In the genomic region with DNA sequence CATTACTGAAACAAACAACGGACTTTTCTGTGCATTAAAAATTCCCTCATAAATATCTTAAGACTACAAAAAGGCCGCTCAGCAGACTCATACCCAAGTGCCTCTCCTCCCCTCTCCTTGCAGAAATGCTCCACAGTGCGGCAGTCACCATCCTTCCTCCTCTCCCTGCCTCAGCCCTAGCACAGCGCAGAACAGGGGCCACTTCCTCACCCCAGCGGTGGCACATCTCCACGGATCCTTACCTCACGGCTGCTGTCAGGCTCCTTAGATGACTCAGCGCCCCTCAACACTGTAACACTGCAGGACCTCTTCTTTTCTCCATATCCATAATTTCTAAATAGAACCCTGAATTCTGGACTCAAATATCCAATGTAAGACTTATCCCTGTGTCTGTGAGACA, we compare ENCODE assay signal across 11 mouse cellular contexts. TPM values are rescaled to one million over a fixed set of nuclear protein-coding genes. Genes with fewer than 3 reads are reported as not detected.
A peak's percentile ranks its signal among the peaks of the same experiment; 100 is the strongest.
DNase-seq lines count a peak whose midpoint lies in the region; ATAC-seq lines count a peak whose summit lies in the region.
"Had no signal": no experiment of that assay in that cellular context is flagged by ENCODE, and none has a peak within 500 bp of the region (broad histone marks: within the 10 kb centered on the region; RNA-seq: fewer than 3 reads in every experiment).

No protein-coding gene starts in this region.

- H3K4me3 ChIP-seq in hindbrain, embryonic 12.5 days, result no peak overlapping the region
- H3K4me3 ChIP-seq in hindbrain, embryonic 11.5 days (ENCODE audit: low read depth, low read length), result no peak overlapping the region

- ATAC-seq in hindbrain, embryonic 12.5 days (ENCODE audit: low FRiP score), result peak; percentile 59; the same call in 1 of the 2 replicates
- ATAC-seq in hindbrain, embryonic 11.5 days (ENCODE audit: low FRiP score), result no peak
- peak; percentile 97 to 98 for ATAC-seq in hematopoietic stem cell, adult 5-6 weeks (replicated peaks in 1 of 2; ENCODE audit: insufficient read depth in 1 of 2, low FRiP score in 2 of 2, low TSS enrichment in 1 of 2, low read depth in 1 of 2, poor library complexity in 2 of 2, severe bottlenecking in 2 of 2)
- ATAC-seq in megakaryocyte-erythroid progenitor cell, adult 5-6 weeks (replicated peaks; ENCODE audit: low FRiP score, low TSS enrichment, poor library complexity, severe bottlenecking), result peak; percentile 85
- ATAC-seq: hindbrain, postnatal 0 days had no signal

- DNase-seq in hindbrain, embryonic 11.5 days (ENCODE audit: low spot score), result no peak
- peak; percentile 47 for DNase-seq in CD4-positive, CD25-positive, alpha-beta regulatory T cell, adult 2 months (ENCODE audit: low read depth, low spot score)
- DNase-seq in layer of hippocampus, postnatal 36 days, result no peak
- DNase-seq in cerebellum, postnatal 25 days, result no peak
- DNase-seq in gastrocnemius, adult 8-10 months (ENCODE audit: low spot score in 2 of 2), result no peak
- DNase-seq: adrenal gland, postnatal 36 days; spleen, adult 18-20 months had no signal

- 68% methylated on average over 8 of the region's 8 CpGs for WGBS in hindbrain, embryonic 12.5 days
- WGBS in hindbrain, embryonic 11.5 days, result 73% methylated on average over 8 of the region's 8 CpGs

- peaks cover 36% of the 10 kb centered on the region for H3K4me1 ChIP-seq in hindbrain, embryonic 12.5 days
- H3K4me1 ChIP-seq in hindbrain, embryonic 11.5 days (replicated peaks; ENCODE audit: control insufficient read depth, insufficient read depth, low read length), result peaks cover 8% of the 10 kb centered on the region; the same call in 1 of the 2 replicates

- H3K27me3 ChIP-seq in hindbrain, embryonic 12.5 days, result no peaks in the 10 kb centered on the region
- H3K27me3 ChIP-seq in hindbrain, embryonic 11.5 days (ENCODE audit: control insufficient read depth, insufficient read depth, low read length), result no peaks in the 10 kb centered on the region

- H3K9me3 ChIP-seq in hindbrain, embryonic 12.5 days (replicated peaks), result no peaks in the 10 kb centered on the region
- H3K9me3 ChIP-seq in hindbrain, embryonic 11.5 days (ENCODE audit: control insufficient read depth, low read length), result no peaks in the 10 kb centered on the region

- H3K27ac ChIP-seq in hindbrain, embryonic 12.5 days, result 0 out of 2 replicates have a peak overlapping the region, but pooled peaks have one; percentile 5
- no peak overlapping the region for H3K27ac ChIP-seq in hindbrain, embryonic 11.5 days (ENCODE audit: low read depth, low read length)
- H3K27ac ChIP-seq: hindbrain, postnatal 0 days had no signal

- H3K9ac ChIP-seq in hindbrain, embryonic 12.5 days, result no peak overlapping the region
- H3K9ac ChIP-seq in hindbrain, embryonic 11.5 days (ENCODE audit: low read depth, low read length), result no peak overlapping the region

- no peak overlapping the region for H3K4me2 ChIP-seq in hindbrain, embryonic 12.5 days (replicated peaks)
- H3K4me2 ChIP-seq in hindbrain, embryonic 11.5 days (replicated peaks; ENCODE audit: low read depth, low read length), result no peak overlapping the region

- H3K36me3 ChIP-seq in hindbrain, embryonic 12.5 days, result peaks cover 6% of the 10 kb centered on the region; the same call in 1 of the 2 replicates
- no peaks in the 10 kb centered on the region for H3K36me3 ChIP-seq in hindbrain, embryonic 11.5 days (ENCODE audit: control insufficient read depth, insufficient read depth, low read length)

RNA-seq across cellular contexts. Expression of gene Tnpo1, which starts 13.6 kb away (rescaled TPM):
- 87.7 and 90.5 TPM in 2 replicates for polyA plus RNA-seq in hindbrain, embryonic 12.5 days (2016; fragmentation: Nextera tagmentation; extraction: Ambion mirVana)
- 66.9 and 124 TPM in 2 replicates for polyA plus RNA-seq in hindbrain, embryonic 11.5 days (2014; fragmentation: Nextera tagmentation; extraction: Ambion mirVana)
- total RNA-seq in hematopoietic stem cell, adult 5-6 weeks (2017), result 125 and 145 TPM in 2 replicates
- 87.0 and 108 TPM in 2 replicates for total RNA-seq in megakaryocyte-erythroid progenitor cell, adult 5-6 weeks (2014; fragmentation: Nextera tagmentation)
- 117 and 119 TPM in 2 replicates for total RNA-seq in megakaryocyte-erythroid progenitor cell, adult 5-6 weeks (2017)
- total RNA-seq in layer of hippocampus, postnatal 36 days (2021), result 10 to 100 TPM; 61.4 to 74.3 TPM
- total RNA-seq in gastrocnemius, adult 8-10 months (2022), result 10 to 100 TPM; 30.7 to 34.4 (median 31.1) TPM
